Mouse (Mus musculus): Measurements from ENCODE around the gene Gm3149. TPM values are rescaled to one million over a fixed set of nuclear protein-coding genes. Genes with fewer than 3 reads are reported as not detected.

Gm3149 gene
- not detected in 2 replicates for polyA plus RNA-seq (2021; fragmentation: Nextera tagmentation)
- long read RNA-seq, experiment 1: 0 reads
- long read RNA-seq, experiment 2: 0 reads

DNA sequence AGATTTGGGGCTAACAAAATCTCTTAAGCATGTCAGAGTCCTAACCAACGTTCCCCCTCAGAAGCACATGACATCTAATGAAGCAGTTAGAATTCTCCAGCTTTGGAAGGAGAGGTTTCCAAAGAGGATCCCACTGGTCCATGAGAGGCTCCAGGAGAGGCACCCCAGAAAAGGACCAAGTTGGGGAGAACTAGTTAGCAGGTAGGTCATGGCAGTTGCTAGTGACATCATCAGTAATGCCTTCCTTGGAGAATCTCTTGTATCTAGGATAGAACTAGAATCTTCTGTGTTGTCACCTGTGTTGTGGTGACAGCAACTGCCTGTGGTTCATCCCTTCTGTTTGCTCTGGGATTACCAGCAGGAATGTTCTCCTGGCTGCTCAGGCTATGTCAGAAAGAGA lies at the start of gene Gm3149:
Gm3149 (plus strand) TSS at position 301 of the 400 bp plus-strand sequence.

DNA sequence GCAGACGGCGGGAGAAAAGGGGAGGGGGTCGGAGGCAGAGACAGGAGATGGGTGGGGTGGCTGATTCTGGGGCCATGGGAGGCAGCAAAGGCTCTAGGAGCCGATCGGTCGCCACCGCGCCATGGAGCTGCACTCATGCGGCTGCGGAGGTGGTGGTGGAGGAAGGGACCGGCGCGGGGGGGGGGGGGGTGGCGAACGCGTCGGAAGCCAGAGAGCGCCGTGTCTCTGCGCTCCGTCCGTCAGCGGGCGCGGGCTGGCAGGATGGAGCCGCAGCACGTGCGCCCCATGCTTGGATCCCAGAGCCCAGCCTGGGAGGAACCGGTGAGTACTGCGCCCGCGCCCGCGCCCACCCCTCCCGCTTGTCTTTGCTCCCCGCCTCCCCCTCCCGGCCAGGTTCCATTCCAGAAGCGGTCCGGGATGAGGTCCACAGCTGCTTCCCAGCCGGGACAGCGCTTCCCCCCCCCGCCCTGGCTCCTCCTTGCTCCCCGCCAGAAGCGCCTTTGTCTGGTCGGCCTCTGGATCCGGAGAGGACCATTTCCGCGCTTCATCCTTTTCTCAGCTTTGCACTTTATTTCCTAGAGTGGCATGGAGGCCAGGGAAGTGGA lies 17.5 kb downstream of the Gm3149 start, which contains the start of gene 2610042L04Rik:
2610042L04Rik (plus strand) TSS at position 288 of the 605 bp plus-strand sequence.

Other genes with a start within 250 kb of the Gm3149 start
- not detected in 2 replicates for gene Gm3115, start 233.2 kb upstream of the Gm3149 start, polyA plus RNA-seq (2021; fragmentation: Nextera tagmentation)
- gene Gm8108, start 206.8 kb upstream of the Gm3149 start, polyA plus RNA-seq (2021; fragmentation: Nextera tagmentation): 0.51 TPM in 1 of 2 replicates, not detected in the other
- gene Gm3127, start 152.3 kb upstream of the Gm3149 start, polyA plus RNA-seq (2021; fragmentation: Nextera tagmentation): not detected in 2 replicates
- gene Gm2974, start 134.7 kb upstream of the Gm3149 start, polyA plus RNA-seq (2021; fragmentation: Nextera tagmentation): 0.41 and 0.66 TPM in 2 replicates
- gene Gm3138, start 67.7 kb upstream of the Gm3149 start, polyA plus RNA-seq (2021; fragmentation: Nextera tagmentation): not detected in 2 replicates
- gene 2610042L04Rik, start 17.5 kb downstream of the Gm3149 start, polyA plus RNA-seq (2021; fragmentation: Nextera tagmentation): 0.39 and 0.51 TPM in 2 replicates
- gene Gm3159, start 80.2 kb downstream of the Gm3149 start, polyA plus RNA-seq (2021; fragmentation: Nextera tagmentation): not detected in 2 replicates
- 0.18 and 0.20 TPM in 2 replicates for gene Gm3164, start 98.2 kb downstream of the Gm3149 start, polyA plus RNA-seq (2021; fragmentation: Nextera tagmentation)
- gene Gm3173, start 113.7 kb downstream of the Gm3149 start, polyA plus RNA-seq (2021; fragmentation: Nextera tagmentation): not detected in 2 replicates
- gene Gm3182, start 164.5 kb downstream of the Gm3149 start, polyA plus RNA-seq (2021; fragmentation: Nextera tagmentation): not detected in 2 replicates
- not detected in 2 replicates for gene Gm3047, start 238.1 kb downstream of the Gm3149 start, polyA plus RNA-seq (2021; fragmentation: Nextera tagmentation)

All from left cerebral cortex, adult 6 months (tissue).